Mouse (Mus musculus): Measurements from ENCODE around the gene Smad6.

Smad6 gene

GRCm38 (mm10) chr9:64022562-64023366 lies 905 bp upstream of the Smad6 start:
- peak; percentile 78 to 84 for DNase-seq (ENCODE audit: low spot score in 2 of 2)

- no peak for DNase-seq (ENCODE audit: low spot score in 2 of 2)
Measured at GRCm38 (mm10) chr9:64021319-64021850, 474 bp downstream of the Smad6 start.

GRCm38 (mm10) chr9:64020606-64021318 lies 1.1 kb downstream of the Smad6 start:
- DNase-seq (ENCODE audit: low spot score in 2 of 2) = no peak

GRCm38 (mm10) chr9:64020171-64020605 lies 1.7 kb downstream of the Smad6 start:
- DNase-seq (ENCODE audit: low spot score in 2 of 2) = peak in 1 of 2 experiments; percentile 24

GRCm38 (mm10) chr9:64019036-64019886 lies 2.6 kb downstream of the Smad6 start:
- DNase-seq (ENCODE audit: low spot score in 2 of 2) = no peak

- no peak for DNase-seq (ENCODE audit: low spot score in 2 of 2)
Measured at GRCm38 (mm10) chr9:64017861-64018793, 3.7 kb downstream of the Smad6 start.

- DNase-seq (ENCODE audit: low spot score in 2 of 2) = no peak
Measured at GRCm38 (mm10) chr9:64016648-64017400, 5.0 kb downstream of the Smad6 start.

GRCm38 (mm10) chr9:64016092-64016491 lies 5.8 kb downstream of the Smad6 start:
- no peak for DNase-seq (ENCODE audit: low spot score in 2 of 2)

- no peak for DNase-seq (ENCODE audit: low spot score in 2 of 2)
Measured at GRCm38 (mm10) chr9:64014801-64015200, 7.1 kb downstream of the Smad6 start.

- DNase-seq (ENCODE audit: low spot score in 2 of 2) = no peak
Measured at GRCm38 (mm10) chr9:64011356-64011755, 10.5 kb downstream of the Smad6 start.

- no peak for DNase-seq (ENCODE audit: low spot score in 2 of 2)
Measured at GRCm38 (mm10) chr9:64002981-64003380, 18.9 kb downstream of the Smad6 start.

- DNase-seq (ENCODE audit: low spot score in 2 of 2) = no peak
Measured at GRCm38 (mm10) chr9:64001081-64001480, 20.8 kb downstream of the Smad6 start.

GRCm38 (mm10) chr9:64000085-64000484 lies 21.8 kb downstream of the Smad6 start:
- no peak for DNase-seq (ENCODE audit: low spot score in 2 of 2)

- DNase-seq (ENCODE audit: low spot score in 2 of 2) = no peak
Measured at GRCm38 (mm10) chr9:63999194-63999593, 22.7 kb downstream of the Smad6 start.

GRCm38 (mm10) chr9:63998026-63998425 lies 23.8 kb downstream of the Smad6 start:
- DNase-seq (ENCODE audit: low spot score in 2 of 2) = no peak

- DNase-seq (ENCODE audit: low spot score in 2 of 2) = no peak
Measured at GRCm38 (mm10) chr9:63997439-63997838, 24.4 kb downstream of the Smad6 start.

- no peak for DNase-seq (ENCODE audit: low spot score in 2 of 2)
Measured at GRCm38 (mm10) chr9:63993256-63993655, 28.6 kb downstream of the Smad6 start.

GRCm38 (mm10) chr9:63992761-63993160 lies 29.1 kb downstream of the Smad6 start:
- DNase-seq (ENCODE audit: low spot score in 2 of 2) = no peak

GRCm38 (mm10) chr9:63991193-63991592 lies 30.7 kb downstream of the Smad6 start:
- DNase-seq (ENCODE audit: low spot score in 2 of 2) = no peak

- DNase-seq (ENCODE audit: low spot score in 2 of 2) = no peak
Measured at GRCm38 (mm10) chr9:63989641-63990040, 32.2 kb downstream of the Smad6 start.

Measured in frontal cortex, postnatal 10 days (tissue).